Mouse (Mus musculus) midbrain, embryonic 16.5 days (tissue): ENCODE data around the gene Psmd5. TPM values are rescaled to one million over a fixed set of nuclear protein-coding genes. Genes with fewer than 3 reads are reported as not detected.
"Not testable (repeated sequence)": the region's sequence is repeated elsewhere in the genome, so short reads cannot be mapped to it uniquely, and the experiment has no call there.

ENCODE experiments used
- ATAC-seq: fragments of 200-750 bp; cut with Nextera tagmentation; 2 replicates; pipeline ENCODE4 v1.8.0; 2017; ENCODE audit warnings: moderate TSS enrichment
- H3K27ac ChIP-seq: fragments of 300-500 bp; sonication (generic); 2 replicates; pipeline ENCODE4 v1.5.1; 2014; ENCODE audit warnings: mild to moderate bottlenecking, low read length, mixed read lengths
- H3K27me3 ChIP-seq: fragments of 300-500 bp; sonication (generic); 2 replicates; pipeline ENCODE4 v1.6.1; 2014; ENCODE audit warnings: low read depth, low read length, mixed read lengths; ENCODE audit not compliant: control insufficient read depth, insufficient read depth
- H3K36me3 ChIP-seq: fragments of 300-500 bp; sonication (generic); 2 replicates; pipeline ENCODE4 v1.6.1; 2014; ENCODE audit warnings: mild to moderate bottlenecking, low read length, moderate library complexity, mixed read lengths; ENCODE audit not compliant: control insufficient read depth, insufficient read depth
- H3K4me1 ChIP-seq: fragments of 300-500 bp; sonication (generic); 2 replicates; pipeline ENCODE4 v1.6.1; 2014; ENCODE audit warnings: mild to moderate bottlenecking, low read length, mixed read lengths; ENCODE audit not compliant: control insufficient read depth, insufficient read depth
- H3K4me2 ChIP-seq: fragments of 300-500 bp; sonication (generic); 2 replicates; pipeline ENCODE4 v1.6.1; 2014; ENCODE audit warnings: mild to moderate bottlenecking, low read length, mixed read lengths
- H3K4me3 ChIP-seq: fragments of 300-500 bp; sonication (generic); 2 replicates; pipeline ENCODE4 v1.5.1; 2014; ENCODE audit warnings: low read depth, mild to moderate bottlenecking, low read length, moderate library complexity, mixed read lengths
- H3K9ac ChIP-seq: fragments of 300-500 bp; sonication (generic); 2 replicates; pipeline ENCODE4 v1.6.1; 2014; ENCODE audit warnings: low read depth, low read length, mixed read lengths
- H3K9me3 ChIP-seq: fragments of 300-500 bp; sonication (generic); replicated peaks from 2 replicates; pipeline ENCODE4 v1.6.1; 2014; ENCODE audit warnings: mild to moderate bottlenecking, low read length, mixed read lengths; ENCODE audit not compliant: control insufficient read depth, poor library complexity, severe bottlenecking
- WGBS: fragments of 180-500 bp; shearing (Covaris S2); extraction: QIAGEN DNeasy Blood & Tissue Kit; methylation state at CpG from one replicate; pipeline ENCODE4 v1.1.7; 2014; 5-methylcytosine and 5-hydroxymethylcytosine counted together
- polyA plus RNA-seq: library from polyadenylated mRNA; unstranded; fragments of >200 nt; fragmentation: Nextera tagmentation; extraction: Ambion mirVana; gene quantifications from 2 replicates; pipeline ENCODE4 v1.2.1, GENCODE M21; 2015

Psmd5 gene
- polyA plus RNA-seq, 1 experiment from 2014 or later = 98.8 TPM

- Histone ChIP-seq H3K9ac (no peak overlapping the region), H3K27ac (no peak overlapping the region), H3K9me3 (no peaks in the 10 kb centered on the region), H3K4me1 (peaks cover 14% of the 10 kb centered on the region), H3K36me3 (0 out of 2 replicates have a peak, but pooled peaks cover 2% of the 10 kb centered on the region), H3K4me3 (no peak overlapping the region), H3K4me2 (no peak overlapping the region), H3K27me3 (no peaks in the 10 kb centered on the region)
- no peak for ATAC-seq
- WGBS = 92% methylated on average over 2 of the region's 2 CpGs
These were observed 70.6 kb downstream of the Psmd5 start for GRCm38 (mm10) chr2:34804172-34804571.

DNA sequence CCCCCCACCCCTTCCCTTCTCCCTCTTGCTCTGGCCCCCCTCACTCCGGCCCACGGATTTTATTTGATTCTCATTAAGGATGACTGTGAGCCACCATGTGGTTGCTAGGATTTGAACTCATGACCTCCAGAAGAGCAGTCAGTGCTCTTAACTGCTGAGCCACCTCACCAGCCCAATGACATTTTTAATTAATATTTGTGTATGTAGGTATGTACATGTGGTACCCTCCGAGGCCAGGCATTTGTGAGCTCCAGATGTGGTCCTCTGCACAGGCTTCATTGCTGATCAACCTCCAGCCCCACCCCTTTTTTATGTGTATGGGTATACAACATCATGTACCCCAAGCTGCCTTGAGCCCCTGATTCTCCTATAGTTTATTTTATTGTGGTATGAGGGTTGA is 71.0 kb downstream of the Psmd5 start:
- Histone ChIP-seq H3K9ac (no peak overlapping the region), H3K4me2 (peak overlapping the region; percentile 34), H3K9me3 (no peaks in the 10 kb centered on the region), H3K36me3 (0 out of 2 replicates have a peak, but pooled peaks cover 2% of the 10 kb centered on the region), H3K27ac (no peak overlapping the region), H3K27me3 (no peaks in the 10 kb centered on the region), H3K4me3 (no peak overlapping the region), H3K4me1 (peaks cover 17% of the 10 kb centered on the region)
- ATAC-seq = no peak
- 62% methylated on average over 3 of the region's 3 CpGs for WGBS

- H3K9me3 ChIP-seq, H3K27me3 ChIP-seq, H3K36me3 ChIP-seq: not testable (repeated sequence)
- H3K4me1 ChIP-seq = peaks cover 17% of the 10 kb centered on the region
- peak; percentile 61 for ATAC-seq
- peak overlapping the region; percentile 75 for H3K4me2 ChIP-seq
- H3K4me3 ChIP-seq = peak overlapping the region; percentile 61
- peak overlapping the region; percentile 91 for H3K27ac ChIP-seq
- WGBS = under 1% methylated on average over 25 of the region's 32 CpGs
- peak overlapping the region; percentile 83 for H3K9ac ChIP-seq
These were observed 72.1 kb downstream of the Psmd5 start for GRCm38 (mm10) chr2:34802565-34803245.

DNA sequence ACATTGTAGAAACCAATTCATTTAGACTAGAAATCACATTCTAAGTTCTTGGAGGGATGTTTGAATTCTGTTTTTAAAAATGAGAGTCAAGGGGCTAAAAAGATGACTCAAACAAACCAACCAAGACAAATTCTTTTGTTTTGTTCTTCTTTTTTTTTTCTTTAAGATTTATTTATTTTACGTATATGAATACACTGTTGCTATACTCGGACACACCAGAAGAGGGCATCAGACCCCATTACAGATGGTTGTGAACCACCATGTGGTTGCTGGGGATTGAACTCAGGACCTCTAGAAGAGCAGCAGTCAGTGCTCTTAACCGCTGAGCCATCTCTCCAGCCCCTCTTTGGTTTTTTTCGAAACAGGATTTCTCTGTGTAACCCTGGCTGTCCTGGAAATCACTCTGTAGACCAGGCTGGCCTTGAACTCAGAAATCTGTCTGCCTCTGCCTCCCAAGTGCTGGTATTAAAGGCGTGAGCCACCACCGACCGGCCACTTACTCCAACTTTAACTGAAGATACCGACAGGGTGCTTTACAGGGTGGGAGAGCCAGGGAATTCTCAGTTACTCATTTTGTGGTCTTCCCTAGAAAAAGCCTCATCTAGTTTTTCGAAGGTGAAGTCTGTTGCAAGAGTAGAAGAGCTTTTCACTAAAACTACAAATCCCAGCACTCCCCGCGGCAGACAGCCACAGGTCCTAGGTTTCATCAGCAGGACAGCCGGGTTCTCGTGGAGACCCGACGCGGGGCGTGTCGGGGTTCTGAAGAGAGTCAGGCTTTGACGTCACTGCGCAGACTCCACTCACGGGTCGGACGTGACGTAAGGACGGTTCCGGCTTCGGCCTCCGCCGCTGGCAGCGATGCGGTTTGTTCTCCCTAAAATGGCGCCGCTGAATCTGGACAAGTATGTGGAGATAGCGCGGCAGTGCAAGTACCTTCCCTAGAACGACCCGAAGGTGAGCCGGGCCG is 73.0 kb downstream of the Psmd5 start:
- Histone ChIP-seq H3K9ac (peak overlapping the region; percentile 83), H3K9me3 (no peaks in the 10 kb centered on the region), H3K27ac (peak overlapping the region; percentile 91), H3K4me1 (peaks cover 17% of the 10 kb centered on the region), H3K4me3 (peak overlapping the region; percentile 61), H3K4me2 (peak overlapping the region; percentile 43), H3K36me3 (no peaks in the 10 kb centered on the region), H3K27me3 (no peaks in the 10 kb centered on the region)
- peak; percentile 97 for ATAC-seq
- 5% methylated on average over 39 of the region's 39 CpGs for WGBS

DNA sequence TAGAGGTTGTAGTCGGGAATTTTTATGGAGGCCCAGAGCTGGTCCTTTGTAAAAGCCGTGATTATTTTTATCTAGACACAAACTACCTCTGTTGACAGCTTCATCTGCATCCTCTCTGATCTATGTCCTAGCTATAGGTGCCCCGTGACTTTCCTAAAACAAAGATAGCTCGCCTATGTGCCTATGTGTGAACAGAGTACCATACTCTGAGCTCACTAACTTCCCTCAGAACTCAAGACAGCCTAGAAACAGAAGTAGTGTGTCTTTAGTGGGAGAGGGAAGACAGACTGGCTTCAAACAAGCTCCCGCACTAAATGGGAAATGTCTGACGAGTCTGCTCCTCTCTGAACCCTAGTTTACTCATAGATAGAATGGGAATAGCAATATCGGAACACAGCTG is 74.4 kb downstream of the Psmd5 start:
- WGBS = 88% methylated on average over 7 of the region's 7 CpGs
- H3K27ac ChIP-seq = no peak overlapping the region

More for the DNA sequence above, 74.4 kb downstream of the Psmd5 start:
- Histone ChIP-seq H3K9me3 (no peaks in the 10 kb centered on the region), H3K36me3 (0 out of 2 replicates have a peak, but pooled peaks cover 2% of the 10 kb centered on the region), H3K4me1 (peaks cover 17% of the 10 kb centered on the region), H3K4me3 (no peak overlapping the region), H3K4me2 (no peak overlapping the region), H3K27me3 (no peaks in the 10 kb centered on the region), H3K9ac (no peak overlapping the region)
- ATAC-seq = no peak

Other genes starting within 250 kb of the Psmd5 start
- 107 and 113 TPM in 2 replicates for gene Gapvd1, start 119.7 kb downstream of the Psmd5 start, polyA plus RNA-seq
- 420 and 450 TPM in 2 replicates for gene Hspa5, start 103.0 kb downstream of the Psmd5 start, polyA plus RNA-seq
- gene Rabepk, start 75.1 kb downstream of the Psmd5 start, polyA plus RNA-seq = 24.5 and 27.4 TPM in 2 replicates
- 102 and 106 TPM in 2 replicates for gene Fbxw2, start 48.7 kb downstream of the Psmd5 start, polyA plus RNA-seq
- not detected in 2 replicates for gene Gm34653, start 42.0 kb downstream of the Psmd5 start, polyA plus RNA-seq
- 0.26 and 0.28 TPM in 2 replicates for gene Cutal, start 572 bp downstream of the Psmd5 start, polyA plus RNA-seq
- 1.4 and 2.0 TPM in 2 replicates for gene Phf19, start 39.1 kb upstream of the Psmd5 start, polyA plus RNA-seq
- 2.8 and 4.9 TPM in 2 replicates for gene Traf1, start 86.8 kb upstream of the Psmd5 start, polyA plus RNA-seq
- gene Hc, start 186.5 kb upstream of the Psmd5 start, polyA plus RNA-seq = 1.1 TPM in 2 replicates
- gene AI182371, start 226.6 kb upstream of the Psmd5 start, polyA plus RNA-seq = 0.41 and 0.80 TPM in 2 replicates
- gene Cntrl, start 234.5 kb upstream of the Psmd5 start, polyA plus RNA-seq = 10.6 TPM in 2 replicates